Mouse (Mus musculus): ENCODE data around the gene Rab12. TPM values are rescaled to one million over a fixed set of nuclear protein-coding genes. Genes with fewer than 3 reads are reported as not detected.

Gene Rab12
- polyA plus RNA-seq, 1 experiment: 16.3 TPM

DNA sequence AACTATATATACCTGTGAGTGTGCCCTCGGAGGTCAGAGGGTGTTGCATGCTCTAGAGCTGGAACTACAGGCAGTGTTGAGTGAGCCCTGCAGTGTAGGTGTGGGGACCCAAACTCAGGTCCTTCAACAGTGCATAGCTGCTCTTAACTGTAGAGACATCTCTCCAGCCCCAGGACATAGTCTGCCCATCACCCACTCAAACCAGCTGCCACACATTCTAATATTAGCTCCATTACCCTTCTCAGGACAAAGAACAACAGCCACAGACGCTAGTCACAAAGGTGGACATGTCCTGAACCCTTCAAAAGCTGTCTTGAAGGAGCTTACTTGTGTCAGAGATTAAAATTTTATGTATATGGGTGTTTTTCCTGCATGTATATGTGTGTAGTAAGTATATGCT is 15.3 kb downstream of the Rab12 start:
- DNase-seq (ENCODE audit: low read depth, low spot score): no peak
- 87% methylated on average over 2 of the region's 2 CpGs for WGBS

DNA sequence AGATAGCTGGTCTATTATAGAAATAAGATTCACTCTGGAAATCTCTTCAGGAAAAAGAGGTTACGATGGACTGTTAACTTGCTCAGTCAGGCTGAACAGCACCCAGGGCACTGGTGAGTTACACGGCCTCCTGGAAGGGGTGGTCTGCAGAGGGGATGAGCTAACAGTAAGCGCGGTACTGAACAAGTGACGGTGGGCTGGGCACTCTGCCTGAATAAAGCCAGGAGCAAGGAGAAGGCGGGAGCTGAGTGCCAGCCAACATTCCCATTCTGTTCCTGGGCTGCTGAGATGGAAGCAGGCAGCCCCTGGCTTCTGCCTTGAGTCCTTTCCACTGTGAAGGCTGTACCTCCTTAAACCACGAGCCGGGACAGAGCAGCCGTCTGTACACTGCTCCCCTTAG is 16.1 kb downstream of the Rab12 start:
- no peak for DNase-seq (ENCODE audit: low read depth, low spot score)
- 86% methylated on average over 9 of the region's 9 CpGs for WGBS

DNA sequence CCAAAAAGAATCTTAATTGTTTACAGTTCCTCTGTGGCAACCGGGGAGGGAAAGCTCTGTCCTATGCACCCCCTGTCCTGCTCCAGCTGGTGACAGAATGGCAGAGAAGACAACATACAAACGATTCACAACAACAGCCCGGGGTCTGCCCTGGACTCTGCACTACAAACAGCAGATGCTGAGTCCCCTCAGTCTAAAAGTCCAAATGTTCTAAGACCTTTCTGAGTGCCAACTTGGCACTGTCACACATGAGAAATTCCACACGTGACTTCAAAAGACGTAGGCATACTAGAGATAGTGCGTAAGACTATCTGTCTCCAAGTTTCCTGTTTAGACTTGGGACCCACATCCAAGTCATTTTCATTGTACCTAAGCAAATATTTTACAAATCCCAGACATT is 16.7 kb downstream of the Rab12 start:
- WGBS: 79% methylated on average over 6 of the region's 6 CpGs
- DNase-seq (ENCODE audit: low read depth, low spot score): no peak

DNA sequence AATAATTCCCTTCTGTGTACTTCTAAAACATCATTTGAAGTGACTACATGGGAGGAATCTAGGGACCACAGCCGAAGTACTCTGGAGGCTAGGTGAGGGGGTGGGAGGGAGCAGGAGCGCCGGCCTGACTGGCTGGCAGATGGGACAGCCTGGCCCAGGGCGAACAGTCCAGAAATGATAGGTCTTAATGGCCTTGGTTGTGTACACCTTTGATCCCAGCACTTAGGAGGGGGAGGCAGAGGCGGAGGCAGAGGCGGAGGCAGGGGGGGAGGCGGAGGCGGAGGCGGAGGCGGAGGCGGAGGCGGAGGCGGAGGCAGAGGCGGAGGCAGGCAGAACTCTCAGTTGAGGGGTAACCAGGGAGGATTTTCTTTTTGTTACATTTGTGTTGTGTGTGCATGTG is 20.9 kb downstream of the Rab12 start:
- DNase-seq (ENCODE audit: low read depth, low spot score): no peak
- WGBS: 85% methylated on average over 8 of the region's 14 CpGs

- WGBS: 88% methylated on average over 9 of the region's 9 CpGs
- DNase-seq (ENCODE audit: low read depth, low spot score): no peak
Measured at GRCm38 (mm10) chr17:66496589-66496988, 22.9 kb downstream of the Rab12 start.

- peak; percentile 28 for DNase-seq (ENCODE audit: low read depth, low spot score)
- WGBS: 42% methylated on average over 10 of the region's 10 CpGs
Measured at GRCm38 (mm10) chr17:66490022-66490601, 29.4 kb downstream of the Rab12 start.

- DNase-seq (ENCODE audit: low read depth, low spot score): no peak
- WGBS: 91% methylated on average over 6 of the region's 6 CpGs
Measured at GRCm38 (mm10) chr17:66486576-66486975, 33.0 kb downstream of the Rab12 start.

DNA sequence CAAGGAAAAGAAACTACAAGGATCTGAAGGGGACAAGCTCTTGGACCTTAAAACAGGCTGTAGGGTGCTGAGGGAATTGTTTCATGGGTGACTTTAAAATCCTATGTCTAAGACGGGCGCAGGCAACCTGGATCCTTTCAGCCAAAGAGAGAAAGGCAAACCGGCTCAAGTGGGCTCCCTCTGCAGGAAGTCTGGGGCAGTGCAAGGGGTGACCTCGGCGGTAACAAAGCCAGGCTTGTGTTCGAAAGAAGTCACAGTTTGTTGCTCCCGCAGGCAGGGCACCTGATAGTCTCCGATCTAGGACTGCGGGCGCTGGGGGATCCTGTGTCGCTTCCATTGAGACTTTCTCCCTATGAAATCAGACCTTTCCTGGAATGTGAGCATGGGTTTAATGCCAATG is 33.8 kb downstream of the Rab12 start:
- peak; percentile 29 for DNase-seq (ENCODE audit: low read depth, low spot score)

GRCm38 (mm10) chr17:66484965-66485364 is 34.6 kb downstream of the Rab12 start:
- WGBS: 68% methylated on average over 2 of the region's 2 CpGs
- no peak for DNase-seq (ENCODE audit: low read depth, low spot score)

More for the DNA sequence above, 33.8 kb downstream of the Rab12 start:
- 11% methylated on average over 11 of the region's 11 CpGs for WGBS

- WGBS: 88% methylated on average over 9 of the region's 9 CpGs
- DNase-seq (ENCODE audit: low read depth, low spot score): no peak
Measured at GRCm38 (mm10) chr17:66483651-66484454, 35.7 kb downstream of the Rab12 start.

GRCm38 (mm10) chr17:66481295-66481694 is 38.2 kb downstream of the Rab12 start:
- DNase-seq (ENCODE audit: low read depth, low spot score): no peak

GRCm38 (mm10) chr17:66480491-66481278 is 38.8 kb downstream of the Rab12 start:
- WGBS: 43% methylated on average over 17 of the region's 17 CpGs
- DNase-seq (ENCODE audit: low read depth, low spot score): no peak

More at GRCm38 (mm10) chr17:66481295-66481694, 38.2 kb downstream of the Rab12 start:
- 71% methylated on average over 5 of the region's 5 CpGs for WGBS

GRCm38 (mm10) chr17:66479813-66480490 is 39.6 kb downstream of the Rab12 start:
- no peak for DNase-seq (ENCODE audit: low read depth, low spot score)
- 29% methylated on average over 21 of the region's 21 CpGs for WGBS

DNA sequence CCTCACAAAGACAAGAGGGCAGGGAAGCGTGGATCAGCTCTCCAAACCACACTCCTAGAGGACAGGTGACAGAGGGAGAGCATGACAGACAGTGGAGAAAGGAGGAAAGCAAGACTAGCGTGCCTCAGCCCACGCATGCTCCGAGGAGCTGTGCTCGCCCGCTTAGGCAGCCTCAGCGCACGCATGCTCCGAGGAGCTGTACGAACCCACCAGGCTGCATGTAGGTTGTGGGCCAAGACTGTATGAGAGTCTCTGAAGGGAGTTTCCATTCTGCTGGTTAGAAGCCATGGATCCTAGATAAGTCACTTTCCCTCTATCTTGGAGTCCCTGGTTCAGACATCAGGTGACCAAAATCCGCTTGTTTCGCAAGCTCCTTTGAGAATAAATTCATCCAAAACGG is 40.2 kb downstream of the Rab12 start:
- DNase-seq (ENCODE audit: low read depth, low spot score): no peak
- 48% methylated on average over 13 of the region's 13 CpGs for WGBS

GRCm38 (mm10) chr17:66473205-66473604 is 46.3 kb downstream of the Rab12 start:
- no peak for DNase-seq (ENCODE audit: low read depth, low spot score)
- 87% methylated on average over 1 of the region's 1 CpGs for WGBS

DNA sequence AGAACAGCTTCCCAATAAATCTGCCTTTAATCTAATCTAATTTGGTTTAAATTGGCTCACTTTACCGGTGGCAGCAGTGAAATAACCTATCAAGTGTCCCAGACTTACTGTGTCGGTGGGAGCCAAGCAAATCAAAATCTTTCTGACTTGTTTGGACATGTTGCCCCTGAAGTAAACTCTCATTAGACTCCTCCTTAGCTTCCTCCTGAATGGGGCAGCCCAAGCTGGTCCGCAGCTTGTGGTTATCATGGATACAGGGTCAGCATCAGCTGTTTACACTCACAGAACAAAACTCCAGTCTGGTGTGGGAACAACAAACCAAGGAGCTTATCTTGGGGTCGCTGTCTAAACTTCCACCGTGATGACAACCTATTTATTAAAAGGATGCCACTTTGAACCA is 47.8 kb downstream of the Rab12 start:
- WGBS: 69% methylated on average over 5 of the region's 5 CpGs
- DNase-seq (ENCODE audit: low read depth, low spot score): no peak

DNA sequence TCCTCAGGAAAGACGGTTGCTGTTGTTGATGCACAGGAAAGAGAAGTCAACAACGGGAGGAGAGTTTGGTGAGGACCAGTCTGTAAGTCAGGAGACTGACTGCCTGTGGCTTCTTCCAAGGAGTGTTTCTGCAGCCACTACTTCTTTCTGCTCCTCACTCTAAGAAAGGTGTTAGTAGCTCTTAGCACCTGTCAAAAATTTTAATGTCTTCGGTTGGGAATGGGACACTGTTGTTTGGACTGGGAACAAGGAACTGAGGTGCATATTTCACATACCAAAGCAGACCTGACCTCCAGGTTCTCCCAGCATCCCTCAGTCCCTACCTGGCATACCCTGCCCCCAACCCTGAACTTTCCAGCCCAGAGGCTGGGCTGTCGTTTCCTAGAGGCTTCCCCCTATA is 48.3 kb downstream of the Rab12 start:
- no peak for DNase-seq (ENCODE audit: low read depth, low spot score)
- 60% methylated on average over 4 of the region's 4 CpGs for WGBS

DNA sequence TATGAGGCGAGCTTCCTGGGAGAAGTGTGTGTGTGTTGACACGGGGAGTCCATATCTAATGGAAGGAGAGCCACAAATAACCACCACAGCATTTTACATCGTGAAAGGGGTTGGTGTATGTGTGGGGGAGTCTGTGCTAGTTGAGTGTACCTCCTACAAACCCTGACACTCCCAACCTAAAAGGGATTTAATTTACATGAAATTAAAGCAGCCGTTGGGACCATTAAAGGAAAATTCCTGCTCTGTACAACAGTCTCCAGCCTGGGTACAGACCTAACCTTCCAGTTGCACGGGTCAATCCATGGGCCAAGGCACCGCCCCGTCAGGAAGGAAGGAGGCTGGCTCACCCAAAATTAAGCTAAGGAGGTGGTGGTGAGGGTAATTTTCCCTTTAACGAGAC is 49.5 kb downstream of the Rab12 start:
- 53% methylated on average over 8 of the region's 8 CpGs for WGBS
- DNase-seq (ENCODE audit: low read depth, low spot score): no peak

- 85% methylated on average over 1 of the region's 1 CpGs for WGBS
- DNase-seq (ENCODE audit: low read depth, low spot score): no peak
Measured at GRCm38 (mm10) chr17:66457278-66457677, 62.3 kb downstream of the Rab12 start.

- WGBS: 3% methylated on average over 11 of the region's 11 CpGs
- DNase-seq (ENCODE audit: low read depth, low spot score): peak; percentile 61
Measured at GRCm38 (mm10) chr17:66451143-66451542, 68.4 kb downstream of the Rab12 start.
